Mouse (Mus musculus) ES-Bruce4 (cell line): ENCODE measurements at regions not wholly inside any gene's neighbourhood (a gene's known extent, or its start where the extent isn't known, plus 50 kb on each side); places are given as distances from the start of the nearest gene placed in this dataset.

ENCODE experiments used
- H3K27ac ChIP-seq: 2 replicates; pipeline ENCODE4 v1.5.1; 2012; ENCODE audit warnings: low read length, inconsistent platforms; ENCODE audit not compliant: insufficient read depth
- H3K27me3 ChIP-seq: 2 replicates; pipeline ENCODE4 v1.6.1; 2012; ENCODE audit warnings: mild to moderate bottlenecking, low read length, inconsistent platforms; ENCODE audit not compliant: control insufficient read depth, poor library complexity, insufficient read depth, severe bottlenecking
- H3K36me3 ChIP-seq: 2 replicates; pipeline ENCODE4 v1.6.1; 2012; ENCODE audit warnings: inconsistent platforms, mild to moderate bottlenecking, low read length, moderate library complexity; ENCODE audit not compliant: control insufficient read depth, poor library complexity, insufficient read depth, severe bottlenecking
- H3K4me1 ChIP-seq: one replicate; pipeline ENCODE4 v1.8.1; 2011; ENCODE audit warnings: low read length; ENCODE audit not compliant: control insufficient read depth, insufficient read depth
- H3K4me3 ChIP-seq: 2 replicates; pipeline ENCODE4 v1.5.1; 2011; ENCODE audit warnings: low read depth, mild to moderate bottlenecking, low read length
- H3K9ac ChIP-seq: 2 replicates; pipeline ENCODE4 v1.6.1; 2012; ENCODE audit warnings: low read depth, mild to moderate bottlenecking, inconsistent platforms; ENCODE audit not compliant: poor library complexity, severe bottlenecking
- H3K9me3 ChIP-seq: replicated peaks from 2 replicates; pipeline ENCODE4 v1.6.1; 2012; ENCODE audit warnings: mild to moderate bottlenecking, low read length, inconsistent platforms; ENCODE audit not compliant: control insufficient read depth, poor library complexity, insufficient read depth, severe bottlenecking
- CTCF ChIP-seq: IDR thresholded peaks from one replicate; pipeline ENCODE4 v1.8.1; 2011; ENCODE audit warnings: low read depth, low read length
- EP300 ChIP-seq: IDR thresholded peaks from 2 replicates; pipeline ENCODE4 v1.6.1; 2011; ENCODE audit warnings: low read depth, low read length; ENCODE audit not compliant: insufficient read depth
- POLR2A ChIP-seq: IDR thresholded peaks from one replicate; pipeline ENCODE4 v1.8.1; 2011; ENCODE audit warnings: low read length; ENCODE audit not compliant: insufficient read depth

- Histone ChIP-seq H3K9me3 (no peaks in the 10 kb centered on the region; the same call in 1 of the 2 replicates), H3K27ac (no peak overlapping the region), H3K36me3 (no peaks in the 10 kb centered on the region), H3K4me1 (no peaks in the 10 kb centered on the region), H3K27me3 (no peaks in the 10 kb centered on the region), H3K4me3 (no peak overlapping the region), H3K9ac (no peak overlapping the region)
- TF ChIP-seq CTCF (no peak), POLR2A (no peak), EP300 (no peak)
Observed at GRCm38 (mm10) chr8:89412500-89412899, 368.5 kb upstream of the Sall1 start.

- TF ChIP-seq CTCF (no peak), EP300 (no peak), POLR2A (no peak)
- H3K4me3 ChIP-seq: no peak overlapping the region
- no peak overlapping the region for H3K9ac ChIP-seq
- H3K27ac ChIP-seq: no peak overlapping the region
- no peaks in the 10 kb centered on the region for H3K27me3 ChIP-seq
- no peaks in the 10 kb centered on the region for H3K4me1 ChIP-seq
- H3K9me3 ChIP-seq: no peaks in the 10 kb centered on the region; the same call in 1 of the 2 replicates
- H3K36me3 ChIP-seq: no peaks in the 10 kb centered on the region
Observed at GRCm38 (mm10) chr8:89412046-89412445, 368.1 kb upstream of the Sall1 start.

GRCm38 (mm10) chr8:89406688-89407087 lies 362.7 kb upstream of the Sall1 start:
- no peak overlapping the region for H3K4me3 ChIP-seq
- H3K9me3 ChIP-seq: no peaks in the 10 kb centered on the region; the same call in 1 of the 2 replicates
- no peaks in the 10 kb centered on the region for H3K27me3 ChIP-seq
- TF ChIP-seq POLR2A (no peak), CTCF (no peak), EP300 (no peak)
- H3K4me1 ChIP-seq: no peaks in the 10 kb centered on the region
- H3K36me3 ChIP-seq: no peaks in the 10 kb centered on the region
- no peak overlapping the region for H3K9ac ChIP-seq
- no peak overlapping the region for H3K27ac ChIP-seq

- Histone ChIP-seq H3K4me3 (no peak overlapping the region), H3K27me3 (no peaks in the 10 kb centered on the region; the same call in 1 of the 2 replicates), H3K27ac (no peak overlapping the region), H3K4me1 (no peaks in the 10 kb centered on the region), H3K36me3 (no peaks in the 10 kb centered on the region), H3K9ac (no peak overlapping the region), H3K9me3 (no peaks in the 10 kb centered on the region; the same call in 1 of the 2 replicates)
- TF ChIP-seq POLR2A (no peak), CTCF (no peak), EP300 (no peak)
Observed at GRCm38 (mm10) chr8:89404287-89404686, 360.3 kb upstream of the Sall1 start.

- Histone ChIP-seq H3K4me1 (no peaks in the 10 kb centered on the region), H3K27ac (no peak overlapping the region), H3K27me3 (no peaks in the 10 kb centered on the region; the same call in 1 of the 2 replicates), H3K9me3 (no peaks in the 10 kb centered on the region), H3K9ac (no peak overlapping the region), H3K4me3 (no peak overlapping the region), H3K36me3 (no peaks in the 10 kb centered on the region)
- TF ChIP-seq POLR2A (no peak), CTCF (no peak), EP300 (no peak)
Observed at GRCm38 (mm10) chr8:89396673-89397072, 352.7 kb upstream of the Sall1 start.

- TF ChIP-seq POLR2A: no peak
- TF ChIP-seq EP300: no peak
- TF ChIP-seq CTCF: no peak
- Histone ChIP-seq H3K4me1 (no peaks in the 10 kb centered on the region), H3K36me3 (no peaks in the 10 kb centered on the region), H3K9me3 (0 out of 2 replicates have a peak, but pooled peaks cover 1% of the 10 kb centered on the region), H3K9ac (no peak overlapping the region), H3K27ac (no peak overlapping the region), H3K4me3 (no peak overlapping the region), H3K27me3 (no peaks in the 10 kb centered on the region)
Observed at GRCm38 (mm10) chr8:89392749-89393148, 348.8 kb upstream of the Sall1 start.
